Mouse (Mus musculus) spleen, postnatal 36 days (tissue): ENCODE measurements around the gene Sycn.
A peak's percentile ranks its signal among the peaks of the same experiment; 100 is the strongest.

Source experiments
- DNase-seq, 2 experiments: peaks; one replicate each; pipeline ENCODE4 v3.0.0; 2022; ENCODE audit warnings: low spot score in 2 of 2, mixed read lengths in 1 of 2

Sycn gene

GRCm38 (mm10) chr7:28558486-28558885, 17.8 kb downstream of the Sycn start:
- DNase-seq = no peak

GRCm38 (mm10) chr7:28560856-28561255, 20.2 kb downstream of the Sycn start:
- DNase-seq = no peak

- DNase-seq = no peak
These were observed 21.3 kb downstream of the Sycn start for GRCm38 (mm10) chr7:28561967-28562366.

GRCm38 (mm10) chr7:28562371-28562770, 21.7 kb downstream of the Sycn start:
- no peak for DNase-seq

GRCm38 (mm10) chr7:28562951-28563350, 22.3 kb downstream of the Sycn start:
- DNase-seq = no peak

- DNase-seq = no peak
These were observed 24.7 kb downstream of the Sycn start for GRCm38 (mm10) chr7:28565407-28565806.

GRCm38 (mm10) chr7:28567539-28567938, 26.9 kb downstream of the Sycn start:
- DNase-seq = no peak

GRCm38 (mm10) chr7:28568253-28568652, 27.6 kb downstream of the Sycn start:
- peak; percentile 55 to 61 for DNase-seq

GRCm38 (mm10) chr7:28570291-28570981, 29.8 kb downstream of the Sycn start:
- no peak for DNase-seq

- DNase-seq = no peak
These were observed 30.4 kb downstream of the Sycn start for GRCm38 (mm10) chr7:28570982-28571682.

GRCm38 (mm10) chr7:28572689-28573088, 32.0 kb downstream of the Sycn start:
- DNase-seq = no peak

- DNase-seq = no peak
These were observed 32.6 kb downstream of the Sycn start for GRCm38 (mm10) chr7:28573236-28573635.

- DNase-seq = no peak
These were observed 34.9 kb downstream of the Sycn start for GRCm38 (mm10) chr7:28575597-28575996.

GRCm38 (mm10) chr7:28576271-28576914, 35.7 kb downstream of the Sycn start:
- no peak for DNase-seq

GRCm38 (mm10) chr7:28577826-28578542, 37.3 kb downstream of the Sycn start:
- DNase-seq = no peak

- no peak for DNase-seq
These were observed 37.9 kb downstream of the Sycn start for GRCm38 (mm10) chr7:28578543-28579053.

GRCm38 (mm10) chr7:28579826-28580225, 39.1 kb downstream of the Sycn start:
- no peak for DNase-seq

- peak; percentile 43 to 57 for DNase-seq
These were observed 41.0 kb downstream of the Sycn start for GRCm38 (mm10) chr7:28581721-28582120.

GRCm38 (mm10) chr7:28582841-28583240, 42.2 kb downstream of the Sycn start:
- no peak for DNase-seq

GRCm38 (mm10) chr7:28583570-28584344, 43.1 kb downstream of the Sycn start:
- peak; percentile 33 to 38 for DNase-seq

- DNase-seq = no peak
These were observed 43.8 kb downstream of the Sycn start for GRCm38 (mm10) chr7:28584468-28584867.
